Mouse (Mus musculus) CD8-positive naive resting alpha-beta T cell, adult 2 months (primary cell): ENCODE data around the gene Cbx5.
A peak's percentile ranks its signal among the peaks of the same experiment; 100 is the strongest.
"Not testable (repeated sequence)": the region's sequence is repeated elsewhere in the genome, so short reads cannot be mapped to it uniquely, and the experiment has no call there.

Experiments used
- DNase-seq, 2 experiments: peaks; one replicate each; pipeline ENCODE4 v3.0.0; 2022; ENCODE audit warnings: low read depth in 2 of 2, low spot score in 2 of 2

The Cbx5 gene

GRCm38 (mm10) chr15:103239685-103240159, at the start of gene Cbx5:
Cbx5 (minus strand) TSS chr15:103239816.
- peak; percentile 96 to 97 for DNase-seq

GRCm38 (mm10) chr15:103285778-103286417, 46.3 kb upstream of the Cbx5 start:
- no peak for DNase-seq

- no peak for DNase-seq
Measured at GRCm38 (mm10) chr15:103284647-103285046, 45.0 kb upstream of the Cbx5 start.

GRCm38 (mm10) chr15:103284066-103284465, 44.5 kb upstream of the Cbx5 start:
- peak in 1 of 2 experiments; percentile 51 for DNase-seq

GRCm38 (mm10) chr15:103281465-103282205, 42.0 kb upstream of the Cbx5 start:
- DNase-seq: no peak

- DNase-seq: no peak
Measured at GRCm38 (mm10) chr15:103280817-103281464, 41.3 kb upstream of the Cbx5 start.

- DNase-seq: peak; percentile 33 to 46
Measured at GRCm38 (mm10) chr15:103279750-103280149, 40.1 kb upstream of the Cbx5 start.

GRCm38 (mm10) chr15:103277949-103278348, 38.3 kb upstream of the Cbx5 start:
- no peak for DNase-seq

- not testable (repeated sequence) for DNase-seq
Measured at GRCm38 (mm10) chr15:103275943-103276342, 36.3 kb upstream of the Cbx5 start.

- DNase-seq: peak; percentile 93 to 95
Measured at GRCm38 (mm10) chr15:103272419-103273279, 33.0 kb upstream of the Cbx5 start, which contains the start of gene Copz1. Copz1 (plus strand) TSS chr15:103272714.

- no peak for DNase-seq
Measured at GRCm38 (mm10) chr15:103268903-103269302, 29.3 kb upstream of the Cbx5 start.

- DNase-seq: no peak
Measured at GRCm38 (mm10) chr15:103264794-103265193, 25.2 kb upstream of the Cbx5 start.

GRCm38 (mm10) chr15:103259989-103260388, 20.4 kb upstream of the Cbx5 start:
- DNase-seq: no peak

- DNase-seq: no peak
Measured at GRCm38 (mm10) chr15:103259162-103259561, 19.5 kb upstream of the Cbx5 start.

- peak; percentile 56 to 62 for DNase-seq
Measured at GRCm38 (mm10) chr15:103257790-103258728, 18.4 kb upstream of the Cbx5 start, which contains the start of gene Nfe2. Nfe2 (minus strand) TSS chr15:103258403.

GRCm38 (mm10) chr15:103256210-103256986, 16.8 kb upstream of the Cbx5 start:
- DNase-seq: no peak

- DNase-seq: peak in 1 of 2 experiments; percentile 25
Measured at GRCm38 (mm10) chr15:103255169-103255568, 15.6 kb upstream of the Cbx5 start.

GRCm38 (mm10) chr15:103253352-103253751, 13.7 kb upstream of the Cbx5 start:
- no peak for DNase-seq

GRCm38 (mm10) chr15:103252660-103253059, 13.0 kb upstream of the Cbx5 start:
- DNase-seq: no peak
